Mouse (Mus musculus) kidney, adult 2 months (tissue): ENCODE data around the gene Fosb. TPM values are rescaled to one million over a fixed set of nuclear protein-coding genes. Genes with fewer than 3 reads are reported as not detected.

Experiments used
- DNase-seq: peaks from one replicate; pipeline ENCODE4 v3.0.0; 2021
- H3K27ac ChIP-seq: fragments of 200-500 bp; 2 replicates; pipeline ENCODE4 v1.5.1; 2012; ENCODE audit warnings: low read depth, low read length, control low read depth, inconsistent platforms; ENCODE audit not compliant: insufficient read depth
- H3K27me3 ChIP-seq: fragments of 200-500 bp; replicated peaks from 2 replicates; pipeline ENCODE4 v1.6.1; 2012; ENCODE audit warnings: mild to moderate bottlenecking, moderate library complexity, low read length, inconsistent platforms; ENCODE audit not compliant: control insufficient read depth, insufficient read depth
- H3K36me3 ChIP-seq: fragments of 200-500 bp; 2 replicates; pipeline ENCODE4 v1.6.1; 2012; ENCODE audit warnings: mild to moderate bottlenecking, moderate library complexity, low read length, inconsistent platforms; ENCODE audit not compliant: control insufficient read depth, insufficient read depth
- H3K4me1 ChIP-seq: fragments of 200-500 bp; 2 replicates; pipeline ENCODE4 v1.6.1; 2011; ENCODE audit warnings: low read length; ENCODE audit not compliant: control insufficient read depth, insufficient read depth
- H3K4me3 ChIP-seq: fragments of 200-500 bp; 2 replicates; pipeline ENCODE4 v1.5.1; 2011; ENCODE audit warnings: mild to moderate bottlenecking, low read depth, low read length, control low read depth; ENCODE audit not compliant: insufficient read depth
- CTCF ChIP-seq: fragments of 200-500 bp; conservative IDR thresholded peaks from 2 replicates; pipeline ENCODE4 v1.5.1; 2011; ENCODE audit warnings: low read depth, mild to moderate bottlenecking, control low read depth, low read length, moderate library complexity, mixed read lengths; ENCODE audit not compliant: insufficient read depth, insufficient read length
- POLR2A ChIP-seq: fragments of 200-500 bp; IDR thresholded peaks from one replicate; pipeline ENCODE4 v1.6.1; 2011; ENCODE audit warnings: low read depth, low read length, control low read depth
- WGBS: fragments of 180-500 bp; shearing (Covaris S2); methylation state at CpG from one replicate; pipeline ENCODE4 v1.1.7; 2018; 5-methylcytosine and 5-hydroxymethylcytosine counted together
- polyA plus RNA-seq: library from polyadenylated mRNA; depleted of rRNA; stranded (reverse); fragments of >200 nt; gene quantifications from 2 replicates; pipeline ENCODE4 v1.2.3, GENCODE M21; 2012; rRNA removed

Fosb gene
- polyA plus RNA-seq, 1 experiment = 0.17 TPM

DNA sequence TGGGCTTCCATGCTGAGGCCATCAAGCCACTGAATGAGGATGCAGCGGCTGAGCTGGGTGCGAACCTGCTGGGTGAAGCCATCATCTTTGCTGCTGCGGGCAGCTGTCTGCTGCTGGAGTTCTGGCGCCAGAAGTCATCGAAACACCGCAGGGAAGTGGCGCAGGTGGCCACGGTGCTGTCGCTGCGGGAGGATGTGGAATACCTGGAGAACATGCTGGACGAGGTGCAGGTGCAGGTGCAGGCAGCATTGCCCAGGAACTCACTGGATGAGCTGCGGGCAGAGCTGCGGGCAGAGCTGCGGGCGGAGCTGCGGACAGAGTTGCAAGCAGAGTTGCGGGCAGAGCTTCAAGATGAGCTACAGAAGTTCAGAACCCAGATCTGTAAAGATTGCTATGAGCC, 54.5 kb downstream of the Fosb start:
- Histone ChIP-seq H3K4me3 (no peak overlapping the region), H3K27ac (no peak overlapping the region), H3K4me1 (0 out of 2 replicates have a peak, but pooled peaks cover 4% of the 10 kb centered on the region), H3K27me3 (no peaks in the 10 kb centered on the region), H3K36me3 (no peaks in the 10 kb centered on the region)
- TF ChIP-seq CTCF = no peak
- TF ChIP-seq POLR2A = no peak
- DNase-seq = no peak
- WGBS = 92% methylated on average over 17 of the region's 17 CpGs

DNA sequence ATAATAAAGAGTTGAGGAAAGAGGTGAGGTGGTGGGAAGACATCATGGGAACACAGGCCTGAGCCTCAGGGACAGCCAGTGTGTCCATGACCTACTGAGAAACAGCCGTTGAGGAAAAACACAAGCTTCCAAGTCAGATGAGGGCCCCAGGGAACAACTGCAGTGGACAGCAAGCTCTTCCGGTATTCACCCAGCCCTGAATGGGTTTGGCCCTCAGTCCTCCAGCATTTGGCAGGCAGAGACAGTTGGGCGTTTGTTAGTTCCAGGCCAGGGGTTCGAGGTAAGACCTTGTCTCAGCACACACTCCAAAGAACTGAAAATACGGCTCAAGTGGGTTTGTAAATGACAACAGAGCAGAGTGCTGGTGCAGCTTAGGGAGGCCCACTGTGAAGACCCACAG, 56.4 kb downstream of the Fosb start:
- Histone ChIP-seq H3K27me3 (no peaks in the 10 kb centered on the region), H3K36me3 (no peaks in the 10 kb centered on the region), H3K27ac (no peak overlapping the region), H3K4me1 (0 out of 2 replicates have a peak, but pooled peaks cover 4% of the 10 kb centered on the region), H3K4me3 (no peak overlapping the region)
- WGBS = 49% methylated on average over 5 of the region's 5 CpGs
- DNase-seq = no peak
- TF ChIP-seq POLR2A = no peak
- no peak for TF ChIP-seq CTCF

Other genes starting within 250 kb of the Fosb start
- 59.8 and 76.3 TPM in 2 replicates for gene Dmwd, start 233.8 kb downstream of the Fosb start, polyA plus RNA-seq
- 52.7 and 53.0 TPM in 2 replicates for gene Dmpk, start 226.2 kb downstream of the Fosb start, polyA plus RNA-seq
- gene Six5, start 215.5 kb downstream of the Fosb start, polyA plus RNA-seq = 14.1 and 22.2 TPM in 2 replicates
- 0.03 and 0.04 TPM in 2 replicates for gene Gm4969, start 191.7 kb downstream of the Fosb start, polyA plus RNA-seq
- gene Fbxo46, start 190.2 kb downstream of the Fosb start, polyA plus RNA-seq = 9.2 and 9.5 TPM in 2 replicates
- gene Qpctl, start 160.8 kb downstream of the Fosb start, polyA plus RNA-seq = 11.9 and 12.1 TPM in 2 replicates
- 34.8 and 42.2 TPM in 2 replicates for gene Snrpd2, start 160.3 kb downstream of the Fosb start, polyA plus RNA-seq
- 0.13 and 0.20 TPM in 2 replicates for gene Gipr, start 143.9 kb downstream of the Fosb start, polyA plus RNA-seq
- gene Eml2, start 133.6 kb downstream of the Fosb start, polyA plus RNA-seq = 38.8 and 39.0 TPM in 2 replicates
- gene Gpr4, start 97.5 kb downstream of the Fosb start, polyA plus RNA-seq = 10.1 and 10.8 TPM in 2 replicates
- gene Opa3, start 81.7 kb downstream of the Fosb start, polyA plus RNA-seq = 41.7 and 48.5 TPM in 2 replicates
- gene Vasp, start 38.2 kb downstream of the Fosb start, polyA plus RNA-seq = 69.5 and 71.5 TPM in 2 replicates
- gene Ppm1n, start 30.0 kb downstream of the Fosb start, polyA plus RNA-seq = not detected in 2 replicates
- 7.6 and 19.1 TPM in 2 replicates for gene Rtn2, start 27.4 kb downstream of the Fosb start, polyA plus RNA-seq
- 27.6 and 31.9 TPM in 2 replicates for gene Ercc1, start 34.7 kb upstream of the Fosb start, polyA plus RNA-seq
- 5.3 and 5.9 TPM in 2 replicates for gene Cd3eap, start 49.4 kb upstream of the Fosb start, polyA plus RNA-seq
- gene Ppp1r13l, start 49.7 kb upstream of the Fosb start, polyA plus RNA-seq = 5.9 and 6.8 TPM in 2 replicates
- 32.4 and 39.9 TPM in 2 replicates for gene Ercc2, start 72.0 kb upstream of the Fosb start, polyA plus RNA-seq
- 3.7 and 5.0 TPM in 2 replicates for gene Klc3, start 94.1 kb upstream of the Fosb start, polyA plus RNA-seq
- 2.0 and 420 TPM in 2 replicates for gene Ckm, start 94.7 kb upstream of the Fosb start, polyA plus RNA-seq
- 16.1 and 18.2 TPM in 2 replicates for gene Mark4, start 148.8 kb upstream of the Fosb start, polyA plus RNA-seq
- gene Exoc3l2, start 153.3 kb upstream of the Fosb start, polyA plus RNA-seq = 41.6 and 46.6 TPM in 2 replicates
- gene Bloc1s3, start 198.3 kb upstream of the Fosb start, polyA plus RNA-seq = 8.6 and 10.3 TPM in 2 replicates
- gene Trappc6a, start 198.3 kb upstream of the Fosb start, polyA plus RNA-seq = 62.3 and 74.6 TPM in 2 replicates
- gene Nkpd1, start 207.8 kb upstream of the Fosb start, polyA plus RNA-seq = 0.11 and 0.16 TPM in 2 replicates